Comparison of ENCODE assay signal across 26 mouse cellular contexts in the genomic region with DNA sequence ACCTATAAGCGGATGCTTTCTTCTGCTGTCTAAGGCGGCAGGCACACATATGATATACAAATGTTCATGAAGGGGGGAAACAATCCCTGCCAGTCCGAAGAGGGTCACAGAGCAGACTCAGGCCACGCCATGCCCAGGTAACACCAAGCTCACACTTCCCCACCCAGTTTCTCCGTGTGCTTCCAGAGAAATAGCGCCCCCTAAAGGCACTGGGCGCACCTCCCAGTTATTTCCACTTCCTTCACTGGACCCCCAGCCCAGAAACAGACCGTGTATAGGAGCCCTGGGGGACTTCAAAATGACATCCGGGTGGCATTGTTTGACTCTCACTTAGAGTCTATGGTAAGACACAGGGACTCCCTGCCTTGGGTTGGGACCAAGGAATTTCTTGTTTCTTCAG. TPM values are rescaled to one million over a fixed set of nuclear protein-coding genes. Genes with fewer than 3 reads are reported as not detected.
DNase-seq lines count a peak whose midpoint lies in the region; ATAC-seq and TF ChIP-seq lines count a peak whose summit lies in the region.
"Had no signal": no experiment of that assay in that cellular context is flagged by ENCODE, and none has a peak within 500 bp of the region (broad histone marks: within the 10 kb centered on the region; RNA-seq: fewer than 3 reads in every experiment).

No protein-coding gene starts in this region.

- H3K9me3 ChIP-seq in heart, embryonic 13.5 days: no peaks in the 10 kb centered on the region
- H3K9me3 ChIP-seq: embryonic facial prominence, embryonic 15.5 days; heart, embryonic 15.5 days; hindbrain, embryonic 13.5 days; liver, embryonic 13.5 days had no signal

- peaks cover 19% of the 10 kb centered on the region for H3K27me3 ChIP-seq in heart, embryonic 13.5 days (replicated peaks)
- no peaks in the 10 kb centered on the region for H3K27me3 ChIP-seq in testis, adult 2 months (ENCODE audit: control insufficient read depth, insufficient read depth, low read length)
- H3K27me3 ChIP-seq in cerebellum, adult 2 months (ENCODE audit: control insufficient read depth, insufficient read depth, low read length): peaks cover 8% of the 10 kb centered on the region

- no peak for ATAC-seq in heart, embryonic 13.5 days (ENCODE audit: extremely low read depth, insufficient number of reproducible peaks, low FRiP score, low TSS enrichment)

- no peak overlapping the region for H3K4me2 ChIP-seq in heart, embryonic 13.5 days
- H3K4me2 ChIP-seq: embryonic facial prominence, embryonic 15.5 days; heart, embryonic 15.5 days; hindbrain, embryonic 13.5 days; liver, embryonic 13.5 days had no signal

- TF ChIP-seq POLR2A in testis, adult 2 months (IDR thresholded peaks at IDR 0.05; ENCODE audit: control insufficient read depth, low read depth, low read length): no peak
- TF ChIP-seq POLR2A in cerebellum, adult 2 months (IDR thresholded peaks at IDR 0.05; ENCODE audit: borderline replicate concordance, insufficient read depth, low read length): no peak

- WGBS in heart, embryonic 13.5 days: 78% methylated on average over 9 of the region's 9 CpGs
- 88% methylated on average over 9 of the region's 9 CpGs for WGBS in cerebellum, adult 2 months

- H3K9ac ChIP-seq in heart, embryonic 13.5 days: no peak overlapping the region
- H3K9ac ChIP-seq: embryonic facial prominence, embryonic 15.5 days; heart, embryonic 15.5 days; hindbrain, embryonic 13.5 days; liver, embryonic 13.5 days had no signal

- H3K36me3 ChIP-seq in heart, embryonic 13.5 days: no peaks in the 10 kb centered on the region
- H3K36me3 ChIP-seq in testis, adult 2 months (ENCODE audit: control insufficient read depth, insufficient read depth, low read length): no peaks in the 10 kb centered on the region
- H3K36me3 ChIP-seq: embryonic facial prominence, embryonic 15.5 days; heart, embryonic 15.5 days; hindbrain, embryonic 13.5 days; liver, embryonic 13.5 days had no signal

- peak; percentile 35 for TF ChIP-seq CTCF in layer of hippocampus, adult 2 months (conservative IDR thresholded peaks at IDR 0.05)
- peak; percentile 49; the same call in 1 of the 2 replicates for TF ChIP-seq CTCF in testis, adult 2 months (IDR thresholded peaks at IDR 0.05; ENCODE audit: control insufficient read depth, insufficient read depth, insufficient replicate concordance, low read depth, low read length)
- TF ChIP-seq CTCF in cerebellum, adult 2 months (IDR thresholded peaks at IDR 0.05; ENCODE audit: borderline replicate concordance, insufficient read depth, low read depth, low read length): no peak

- no peak overlapping the region for H3K4me3 ChIP-seq in heart, embryonic 13.5 days
- no peak overlapping the region for H3K4me3 ChIP-seq in layer of hippocampus, adult 2 months
- H3K4me3 ChIP-seq in testis, adult 2 months (ENCODE audit: control insufficient read depth, low read depth, low read length): no peak overlapping the region
- H3K4me3 ChIP-seq in cerebellum, adult 2 months (replicated peaks; ENCODE audit: insufficient read depth, low read depth, low read length): no peak overlapping the region
- H3K4me3 ChIP-seq: embryonic facial prominence, embryonic 15.5 days; heart, embryonic 15.5 days; hindbrain, embryonic 13.5 days; left cerebral cortex, adult 2 months; liver, embryonic 13.5 days; megakaryocyte, embryonic 14.5 days; myocyte had no signal

- intact Hi-C loops in heart, postnatal 36 days (cut with DNase I): no loop called here

- H3K4me1 ChIP-seq in heart, embryonic 13.5 days: peaks cover 57% of the 10 kb centered on the region
- H3K4me1 ChIP-seq in testis, adult 2 months (ENCODE audit: control insufficient read depth, insufficient read depth, low read length): peaks cover 6% of the 10 kb centered on the region; the same call in 1 of the 2 replicates
- H3K4me1 ChIP-seq in cerebellum, adult 2 months (ENCODE audit: control insufficient read depth, insufficient read depth, low read length): peaks cover 6% of the 10 kb centered on the region

- H3K27ac ChIP-seq in heart, embryonic 13.5 days (replicated peaks): peak overlapping the region; percentile 90; the same call in 1 of the 2 replicates
- no peak overlapping the region for H3K27ac ChIP-seq in layer of hippocampus, adult 2 months
- no peak overlapping the region for H3K27ac ChIP-seq in testis, adult 2 months (ENCODE audit: control insufficient read depth, insufficient read depth, low read depth, low read length)
- no peak overlapping the region for H3K27ac ChIP-seq in cerebellum, adult 2 months (ENCODE audit: insufficient read depth, low read length)
- H3K27ac ChIP-seq: embryonic facial prominence, embryonic 15.5 days; hindbrain, embryonic 13.5 days; left cerebral cortex, adult 2 months; liver, embryonic 13.5 days had no signal

- DNase-seq in heart, postnatal 36 days: no peak
- no peak for DNase-seq in layer of hippocampus, adult 2 months (ENCODE audit: low spot score in 2 of 2)
- DNase-seq in layer of hippocampus, postnatal 10 days (ENCODE audit: low spot score in 2 of 2): no peak
- DNase-seq in testis, postnatal 14 days (ENCODE audit: low spot score): no peak
- no peak for DNase-seq in cerebellum, postnatal 10 days
- no peak for DNase-seq in cerebellum, adult 2 months
- DNase-seq: adrenal gland, adult 8-10 months; cerebellum, postnatal 25 days; embryo, embryonic 11 days; heart, adult 11 months; kidney, adult 11 months; kidney, postnatal 14 days; left cerebral cortex, postnatal 4 days; liver, embryonic 13.5 days; lung, postnatal 10 days; midbrain, embryonic 14.5 days; right cerebral cortex, postnatal 25 days; thymus, adult 2 months had no signal

RNA-seq across cellular contexts. Expression of gene Ptgis, which starts 3.2 kb away (rescaled TPM):
- 21.6 and 21.8 TPM in 2 replicates for polyA plus RNA-seq in heart, embryonic 13.5 days (2015; fragmentation: Nextera tagmentation; extraction: Ambion mirVana)
- total RNA-seq in heart, postnatal 36 days (2021): 10 to 100 TPM; 19.5 to 22.2 TPM
- total RNA-seq in layer of hippocampus, adult 2 months (2021): under 1 TPM; 0.72 to 0.81 TPM
- total RNA-seq in layer of hippocampus, postnatal 10 days (2021): 1 to 10 TPM; 2.3 to 2.8 TPM
- polyA plus RNA-seq in testis, adult 2 months (2012; rRNA removed): 7.2 and 9.1 TPM in 2 replicates
- 1.8 and 2.0 TPM in 2 replicates for polyA plus RNA-seq in cerebellum, adult 2 months (2012; rRNA removed)

RNA-seq across cellular contexts. Expression of gene Kcnb1, which starts 47.3 kb away (rescaled TPM):
- 0.19 and 0.49 TPM in 2 replicates for polyA plus RNA-seq in heart, embryonic 13.5 days (2015; fragmentation: Nextera tagmentation; extraction: Ambion mirVana)
- 10 to 100 TPM; 39.2 to 51.7 TPM for total RNA-seq in heart, postnatal 36 days (2021)
- 100 to 1,000 TPM; 103 to 105 TPM for total RNA-seq in layer of hippocampus, adult 2 months (2021)
- 10 to 100 TPM; 57.1 to 59.2 TPM for total RNA-seq in layer of hippocampus, postnatal 10 days (2021)
- polyA plus RNA-seq in testis, adult 2 months (2012; rRNA removed): 2.8 and 3.1 TPM in 2 replicates
- polyA plus RNA-seq in cerebellum, adult 2 months (2012; rRNA removed): 7.8 and 9.2 TPM in 2 replicates

Comparison
In these comparisons a context has a peak if more than half of its experiments do, and no peak if none do; other contexts are left out.
1. RNA of gene Ptgis, which starts 3.2 kb away (total RNA-seq): 19.5 to 22.2 TPM in heart, postnatal 36 days; 2.3 to 2.8 TPM in layer of hippocampus, postnatal 10 days and 0.72 to 0.81 TPM in layer of hippocampus, adult 2 months; every median in the first group is over 4 times any median in the second.